Mouse (Mus musculus): ENCODE measurements around the gene Ccl3. TPM values are rescaled to one million over a fixed set of nuclear protein-coding genes. Genes with fewer than 3 reads are reported as not detected.

Ccl3 gene
- polyA plus RNA-seq (2015; fragmentation: Nextera tagmentation; extraction: Ambion mirVana): 0.67 and 1.0 TPM in 2 replicates

- H3K4me2 ChIP-seq (ENCODE audit: low read depth, low read length): no peak within 1 kb of the TSS
- no peak for ATAC-seq (replicated peaks; ENCODE audit: extremely low read depth, insufficient read depth, low FRiP score)
- H3K4me1 ChIP-seq (ENCODE audit: control insufficient read depth, insufficient read depth, low read length): no peaks in the 10 kb centered on the region
- no peak within 1 kb of the TSS for H3K4me3 ChIP-seq (ENCODE audit: low read length)
- no peak within 1 kb of the TSS for H3K27ac ChIP-seq (ENCODE audit: low read length)
- H3K9me3 ChIP-seq (replicated peaks; ENCODE audit: control insufficient read depth, low read length): no peaks in the 10 kb centered on the region
- WGBS: 65% methylated on average over 8 of the region's 8 CpGs
- no peaks in the 10 kb centered on the region for H3K36me3 ChIP-seq (ENCODE audit: control insufficient read depth, insufficient read depth)
- no peaks in the 10 kb centered on the region for H3K27me3 ChIP-seq (ENCODE audit: control insufficient read depth, insufficient read depth, low read length)
- H3K9ac ChIP-seq (ENCODE audit: low read length): no peak within 1 kb of the TSS
Measured at GRCm38 (mm10) chr11:83649305-83649841, at the start of gene Ccl3. Gene Ccl3 (minus strand): TSS chr11:83649355.

DNA sequence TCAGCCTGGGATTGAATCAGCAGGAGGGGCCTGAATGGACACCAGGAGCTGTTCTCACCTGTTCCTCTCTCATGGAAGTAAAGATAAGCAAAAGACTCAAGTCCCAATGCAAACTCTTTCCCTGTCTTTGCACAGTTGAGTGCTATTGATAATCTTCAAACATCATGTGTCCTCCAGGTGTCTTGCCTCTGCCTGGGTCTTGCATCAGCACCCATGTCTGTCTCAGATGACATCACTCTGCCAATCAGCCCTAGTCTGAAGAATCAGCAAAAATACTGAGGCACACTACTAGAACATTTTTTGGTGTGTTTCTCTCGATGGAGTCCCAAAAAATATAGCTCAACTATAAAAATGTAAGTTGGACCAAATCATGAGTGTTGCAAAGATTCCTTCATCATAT is 42.9 kb upstream of the Ccl3 start:
- 33% methylated on average over 1 of the region's 1 CpGs for WGBS
- Histone ChIP-seq H3K4me2 (ENCODE audit: low read depth, low read length) (no peak overlapping the region), H3K27me3 (ENCODE audit: control insufficient read depth, insufficient read depth, low read length) (no peaks in the 10 kb centered on the region), H3K9ac (ENCODE audit: low read length) (no peak overlapping the region), H3K4me3 (ENCODE audit: low read length) (no peak overlapping the region), H3K4me1 (ENCODE audit: control insufficient read depth, insufficient read depth, low read length) (no peaks in the 10 kb centered on the region), H3K36me3 (ENCODE audit: control insufficient read depth, insufficient read depth) (no peaks in the 10 kb centered on the region), H3K9me3 (replicated peaks; ENCODE audit: control insufficient read depth, low read length) (no peaks in the 10 kb centered on the region), H3K27ac (ENCODE audit: low read length) (no peak overlapping the region)
- no peak for ATAC-seq (replicated peaks; ENCODE audit: extremely low read depth, insufficient read depth, low FRiP score)

DNA sequence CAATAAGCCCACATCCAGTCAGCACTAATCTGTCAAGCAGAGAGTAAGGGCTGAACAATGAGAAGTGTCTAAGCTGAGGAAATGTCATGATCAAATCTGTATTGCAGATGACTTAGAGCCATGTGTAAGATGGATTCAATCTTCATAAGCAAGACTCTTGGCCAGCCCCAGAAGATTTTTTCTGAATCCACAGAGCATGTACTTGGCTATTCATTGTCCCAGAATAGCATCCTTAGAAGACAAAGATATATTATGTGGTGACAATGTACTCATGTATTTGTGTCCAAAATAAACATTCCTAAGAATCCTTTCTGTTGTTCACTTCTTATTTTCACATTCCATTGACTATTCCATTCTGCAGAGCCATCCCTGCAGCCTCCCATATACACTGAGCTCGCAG is 40.8 kb upstream of the Ccl3 start:
- H3K4me1 ChIP-seq (ENCODE audit: control insufficient read depth, insufficient read depth, low read length): no peaks in the 10 kb centered on the region
- no peak overlapping the region for H3K4me2 ChIP-seq (ENCODE audit: low read depth, low read length)
- ATAC-seq (replicated peaks; ENCODE audit: extremely low read depth, insufficient read depth, low FRiP score): no peak
- H3K27me3 ChIP-seq (ENCODE audit: control insufficient read depth, insufficient read depth, low read length): no peaks in the 10 kb centered on the region
- 76% methylated on average over 1 of the region's 1 CpGs for WGBS
- H3K4me3 ChIP-seq (ENCODE audit: low read length): no peak overlapping the region
- H3K27ac ChIP-seq (ENCODE audit: low read length): no peak overlapping the region
- H3K9me3 ChIP-seq (replicated peaks; ENCODE audit: control insufficient read depth, low read length): no peaks in the 10 kb centered on the region
- no peak overlapping the region for H3K9ac ChIP-seq (ENCODE audit: low read length)
- H3K36me3 ChIP-seq (ENCODE audit: control insufficient read depth, insufficient read depth): no peaks in the 10 kb centered on the region

- Histone ChIP-seq H3K9ac (ENCODE audit: low read length) (no peak overlapping the region), H3K27me3 (ENCODE audit: control insufficient read depth, insufficient read depth, low read length) (0 out of 2 replicates have a peak, but pooled peaks cover 2% of the 10 kb centered on the region), H3K27ac (ENCODE audit: low read length) (no peak overlapping the region), H3K4me3 (ENCODE audit: low read length) (no peak overlapping the region), H3K9me3 (replicated peaks; ENCODE audit: control insufficient read depth, low read length) (no peaks in the 10 kb centered on the region), H3K4me1 (ENCODE audit: control insufficient read depth, insufficient read depth, low read length) (no peaks in the 10 kb centered on the region), H3K36me3 (ENCODE audit: control insufficient read depth, insufficient read depth) (no peaks in the 10 kb centered on the region), H3K4me2 (ENCODE audit: low read depth, low read length) (no peak overlapping the region)
- 76% methylated on average over 1 of the region's 1 CpGs for WGBS
- ATAC-seq (replicated peaks; ENCODE audit: extremely low read depth, insufficient read depth, low FRiP score): no peak
Measured at GRCm38 (mm10) chr11:83675665-83676064, 26.5 kb upstream of the Ccl3 start.

DNA sequence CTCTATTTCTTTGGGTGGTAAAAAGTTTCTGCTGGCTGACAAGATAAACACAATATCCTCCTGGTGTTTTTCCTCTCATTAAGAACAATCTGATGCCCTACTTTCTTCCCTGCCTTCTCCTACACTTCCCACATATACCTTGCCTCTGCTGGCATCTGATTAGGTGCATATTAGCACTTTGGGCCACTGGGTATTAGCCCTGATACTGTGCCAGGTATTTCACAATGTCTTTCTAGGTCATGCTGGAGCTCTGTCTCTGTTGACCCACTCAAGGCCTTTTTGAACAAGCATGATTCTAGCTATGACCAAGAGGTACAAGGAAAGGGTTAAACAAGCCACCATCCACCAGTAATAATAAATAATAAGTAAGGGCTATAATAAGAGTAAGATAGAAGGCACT is 22.6 kb upstream of the Ccl3 start:
- H3K4me3 ChIP-seq (ENCODE audit: low read length): no peak overlapping the region
- no peaks in the 10 kb centered on the region for H3K4me1 ChIP-seq (ENCODE audit: control insufficient read depth, insufficient read depth, low read length)
- H3K27ac ChIP-seq (ENCODE audit: low read length): no peak overlapping the region
- H3K27me3 ChIP-seq (ENCODE audit: control insufficient read depth, insufficient read depth, low read length): 0 out of 2 replicates have a peak, but pooled peaks cover 2% of the 10 kb centered on the region
- no peaks in the 10 kb centered on the region for H3K9me3 ChIP-seq (replicated peaks; ENCODE audit: control insufficient read depth, low read length)
- no peaks in the 10 kb centered on the region for H3K36me3 ChIP-seq (ENCODE audit: control insufficient read depth, insufficient read depth)
- no peak for ATAC-seq (replicated peaks; ENCODE audit: extremely low read depth, insufficient read depth, low FRiP score)
- no peak overlapping the region for H3K9ac ChIP-seq (ENCODE audit: low read length)
- no peak overlapping the region for H3K4me2 ChIP-seq (ENCODE audit: low read depth, low read length)

DNA sequence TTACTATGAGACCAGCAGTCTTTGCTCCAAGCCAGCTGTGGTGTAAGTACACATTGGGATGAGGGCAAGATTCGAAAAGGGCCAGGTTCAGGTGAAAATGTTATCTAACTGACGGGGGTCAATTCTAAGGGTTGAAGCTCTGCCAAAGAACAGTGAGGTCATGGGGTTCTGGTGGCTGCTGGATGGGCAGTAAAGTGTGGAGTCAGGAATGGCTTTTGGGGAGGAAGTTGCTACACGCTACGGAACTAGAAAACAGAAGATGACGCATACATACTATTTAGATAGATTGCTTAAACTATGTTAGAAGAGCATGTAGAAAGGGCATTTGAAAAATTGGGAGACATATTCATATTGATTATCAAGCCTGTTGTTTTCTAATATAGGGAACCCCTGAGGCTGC is 14.4 kb upstream of the Ccl3 start:
- no peak overlapping the region for H3K4me3 ChIP-seq (ENCODE audit: low read length)

GRCm38 (mm10) chr11:83662204-83662603 is 13.0 kb upstream of the Ccl3 start, which contains the start of gene Ccl4:
Gene Ccl4 (plus strand): TSS chr11:83662584.
- Histone ChIP-seq H3K36me3 (ENCODE audit: control insufficient read depth, insufficient read depth) (no peaks in the 10 kb centered on the region), H3K9me3 (replicated peaks; ENCODE audit: control insufficient read depth, low read length) (no peaks in the 10 kb centered on the region), H3K4me1 (ENCODE audit: control insufficient read depth, insufficient read depth, low read length) (no peaks in the 10 kb centered on the region), H3K27ac (ENCODE audit: low read length) (no peak within 1 kb of the TSS), H3K9ac (ENCODE audit: low read length) (no peak within 1 kb of the TSS), H3K27me3 (ENCODE audit: control insufficient read depth, insufficient read depth, low read length) (no peaks in the 10 kb centered on the region), H3K4me3 (ENCODE audit: low read length) (no peak within 1 kb of the TSS), H3K4me2 (ENCODE audit: low read depth, low read length) (no peak within 1 kb of the TSS)
- 55% methylated on average over 6 of the region's 6 CpGs for WGBS
- no peak for ATAC-seq (replicated peaks; ENCODE audit: extremely low read depth, insufficient read depth, low FRiP score)

More for the DNA sequence above, 14.4 kb upstream of the Ccl3 start:
- no peaks in the 10 kb centered on the region for H3K9me3 ChIP-seq (replicated peaks; ENCODE audit: control insufficient read depth, low read length)
- no peak for ATAC-seq (replicated peaks; ENCODE audit: extremely low read depth, insufficient read depth, low FRiP score)
- H3K36me3 ChIP-seq (ENCODE audit: control insufficient read depth, insufficient read depth): no peaks in the 10 kb centered on the region
- H3K4me1 ChIP-seq (ENCODE audit: control insufficient read depth, insufficient read depth, low read length): no peaks in the 10 kb centered on the region
- H3K27ac ChIP-seq (ENCODE audit: low read length): no peak overlapping the region
- no peak overlapping the region for H3K4me2 ChIP-seq (ENCODE audit: low read depth, low read length)
- WGBS: 68% methylated on average over 5 of the region's 5 CpGs
- 0 out of 2 replicates have a peak, but pooled peaks cover 2% of the 10 kb centered on the region for H3K27me3 ChIP-seq (ENCODE audit: control insufficient read depth, insufficient read depth, low read length)
- no peak overlapping the region for H3K9ac ChIP-seq (ENCODE audit: low read length)

- ATAC-seq (replicated peaks; ENCODE audit: extremely low read depth, insufficient read depth, low FRiP score): no peak
- no peaks in the 10 kb centered on the region for H3K36me3 ChIP-seq (ENCODE audit: control insufficient read depth, insufficient read depth)
- H3K27ac ChIP-seq (ENCODE audit: low read length): no peak overlapping the region
- H3K27me3 ChIP-seq (ENCODE audit: control insufficient read depth, insufficient read depth, low read length): no peaks in the 10 kb centered on the region
- no peak overlapping the region for H3K4me2 ChIP-seq (ENCODE audit: low read depth, low read length)
- no peaks in the 10 kb centered on the region for H3K9me3 ChIP-seq (replicated peaks; ENCODE audit: control insufficient read depth, low read length)
- no peak overlapping the region for H3K9ac ChIP-seq (ENCODE audit: low read length)
- no peak overlapping the region for H3K4me3 ChIP-seq (ENCODE audit: low read length)
- 73% methylated on average over 6 of the region's 6 CpGs for WGBS
- no peaks in the 10 kb centered on the region for H3K4me1 ChIP-seq (ENCODE audit: control insufficient read depth, insufficient read depth, low read length)
Measured at GRCm38 (mm10) chr11:83658797-83659196, 9.6 kb upstream of the Ccl3 start.

GRCm38 (mm10) chr11:83657508-83657907 is 8.4 kb upstream of the Ccl3 start:
- H3K4me2 ChIP-seq (ENCODE audit: low read depth, low read length): no peak overlapping the region
- no peak overlapping the region for H3K4me3 ChIP-seq (ENCODE audit: low read length)
- no peak overlapping the region for H3K27ac ChIP-seq (ENCODE audit: low read length)
- WGBS: 77% methylated on average over 3 of the region's 3 CpGs
- no peaks in the 10 kb centered on the region for H3K27me3 ChIP-seq (ENCODE audit: control insufficient read depth, insufficient read depth, low read length)
- H3K9ac ChIP-seq (ENCODE audit: low read length): no peak overlapping the region
- H3K36me3 ChIP-seq (ENCODE audit: control insufficient read depth, insufficient read depth): no peaks in the 10 kb centered on the region
- no peaks in the 10 kb centered on the region for H3K4me1 ChIP-seq (ENCODE audit: control insufficient read depth, insufficient read depth, low read length)
- no peaks in the 10 kb centered on the region for H3K9me3 ChIP-seq (replicated peaks; ENCODE audit: control insufficient read depth, low read length)
- no peak for ATAC-seq (replicated peaks; ENCODE audit: extremely low read depth, insufficient read depth, low FRiP score)

Measured in heart, embryonic 16.5 days (tissue).